Comparison of ENCODE assay signal across 7 mouse cellular contexts in genomic region chr11:116624131-116624832, GRCm38 (mm10). TPM values are rescaled to one million over a fixed set of nuclear protein-coding genes. Genes with fewer than 3 reads are reported as not detected.
A peak's percentile ranks its signal among the peaks of the same experiment; 100 is the strongest.
DNase-seq lines count a peak whose midpoint lies in the region; ATAC-seq and TF ChIP-seq lines count a peak whose summit lies in the region.

No protein-coding gene starts in this region.

- peak; percentile 83 for DNase-seq in G1E (ENCODE audit: low spot score)
- DNase-seq in adrenal gland, postnatal 4 days (ENCODE audit: low spot score in 2 of 2), result peak; percentile 66 to 80
- DNase-seq in forelimb bud, embryonic 11.5 days (ENCODE audit: low read depth, low spot score), result peak; percentile 79
- no peak for DNase-seq in hindbrain, embryonic 14.5 days (ENCODE audit: low spot score)

- peak overlapping the region; percentile 24 for H3ac ChIP-seq in myocyte (ENCODE audit: control insufficient read depth, insufficient read length)

- peaks cover 36% of the 10 kb centered on the region for H3K27me3 ChIP-seq in G1E (ENCODE audit: insufficient read depth, low read length)
- peaks cover 25% of the 10 kb centered on the region for H3K27me3 ChIP-seq in hindbrain, embryonic 14.5 days (ENCODE audit: control insufficient read depth, insufficient read depth, low read length)
- no peaks in the 10 kb centered on the region for H3K27me3 ChIP-seq in liver, embryonic 12.5 days (replicated peaks)
- H3K27me3 ChIP-seq in myocyte (ENCODE audit: control insufficient read depth, insufficient read depth, insufficient read length), result no peaks in the 10 kb centered on the region
- H3K27me3 ChIP-seq in testis, adult 2 months (ENCODE audit: control insufficient read depth, insufficient read depth, low read length), result no peaks in the 10 kb centered on the region

- peaks cover 72% of the 10 kb centered on the region for H3K4me1 ChIP-seq in G1E (ENCODE audit: insufficient read depth, low read depth, low read length)
- H3K4me1 ChIP-seq in hindbrain, embryonic 14.5 days (replicated peaks; ENCODE audit: control insufficient read depth, insufficient read depth, low read length), result peaks cover 32% of the 10 kb centered on the region
- peaks cover 88% of the 10 kb centered on the region for H3K4me1 ChIP-seq in liver, embryonic 12.5 days
- H3K4me1 ChIP-seq in testis, adult 2 months (ENCODE audit: control insufficient read depth, insufficient read depth, low read length), result peaks cover 18% of the 10 kb centered on the region

- H3K4me2 ChIP-seq in hindbrain, embryonic 14.5 days (replicated peaks), result peak overlapping the region; percentile 71
- peak overlapping the region; percentile 88 for H3K4me2 ChIP-seq in liver, embryonic 12.5 days
- peak overlapping the region; percentile 85 for H3K4me2 ChIP-seq in myocyte (ENCODE audit: low read depth)

- peak; percentile 49 for TF ChIP-seq POLR2A in myocyte (IDR thresholded peaks at IDR 0.05; ENCODE audit: insufficient read length, low read depth)
- no peak for TF ChIP-seq POLR2A in testis, adult 2 months (IDR thresholded peaks at IDR 0.05; ENCODE audit: control insufficient read depth, low read depth, low read length)

- peak; percentile 72 for ATAC-seq in G1E (ENCODE audit: extremely low read depth, insufficient number of reproducible peaks, low FRiP score, poor library complexity, severe bottlenecking)
- no peak for ATAC-seq in hindbrain, embryonic 14.5 days (ENCODE audit: low FRiP score)
- peak; percentile 74 for ATAC-seq in liver, embryonic 12.5 days

- peak overlapping the region; percentile 75 for H3K4me3 ChIP-seq in G1E (ENCODE audit: low read depth, low read length)
- H3K4me3 ChIP-seq in hindbrain, embryonic 14.5 days (replicated peaks; ENCODE audit: low read length), result peak overlapping the region; percentile 43
- H3K4me3 ChIP-seq in liver, embryonic 12.5 days, result peak overlapping the region; percentile 72
- peak overlapping the region; percentile 54 for H3K4me3 ChIP-seq in myocyte
- peak overlapping the region; percentile 50 for H3K4me3 ChIP-seq in testis, adult 2 months (ENCODE audit: control insufficient read depth, low read depth, low read length)

- peak overlapping the region; percentile 53; the same call in 1 of the 2 replicates for H3K9ac ChIP-seq in hindbrain, embryonic 14.5 days
- peak overlapping the region; percentile 91 for H3K9ac ChIP-seq in liver, embryonic 12.5 days

- TF ChIP-seq CTCF in G1E (IDR thresholded peaks at IDR 0.05; ENCODE audit: low read depth, low read length), result no peak
- TF ChIP-seq CTCF in testis, adult 2 months (IDR thresholded peaks at IDR 0.05; ENCODE audit: control insufficient read depth, insufficient read depth, insufficient replicate concordance, low read depth, low read length), result no peak

- no peak overlapping the region for H3K27ac ChIP-seq in hindbrain, embryonic 14.5 days
- peak overlapping the region; percentile 90 for H3K27ac ChIP-seq in liver, embryonic 12.5 days
- 0 out of 2 replicates have a peak overlapping the region, but pooled peaks have one; percentile 2 for H3K27ac ChIP-seq in testis, adult 2 months (ENCODE audit: control insufficient read depth, insufficient read depth, low read depth, low read length)

- no peaks in the 10 kb centered on the region for H3K9me3 ChIP-seq in G1E (replicated peaks)
- no peaks in the 10 kb centered on the region for H3K9me3 ChIP-seq in hindbrain, embryonic 14.5 days (ENCODE audit: control insufficient read depth, low read length)
- H3K9me3 ChIP-seq in liver, embryonic 12.5 days (replicated peaks), result no peaks in the 10 kb centered on the region

- H3K36me3 ChIP-seq in G1E (replicated peaks), result no peaks in the 10 kb centered on the region
- H3K36me3 ChIP-seq in hindbrain, embryonic 14.5 days (replicated peaks; ENCODE audit: control insufficient read depth, insufficient read depth), result no peaks in the 10 kb centered on the region
- no peaks in the 10 kb centered on the region for H3K36me3 ChIP-seq in liver, embryonic 12.5 days
- H3K36me3 ChIP-seq in myocyte (ENCODE audit: control insufficient read depth, insufficient read depth), result no peaks in the 10 kb centered on the region
- no peaks in the 10 kb centered on the region for H3K36me3 ChIP-seq in testis, adult 2 months (ENCODE audit: control insufficient read depth, insufficient read depth, low read length)

- 15% methylated on average over 34 of the region's 42 CpGs for WGBS in hindbrain, embryonic 14.5 days
- 10% methylated on average over 41 of the region's 42 CpGs for WGBS in liver, embryonic 12.5 days (ENCODE audit: insufficient replicate concordance)

- H3K79me2 ChIP-seq in myocyte (ENCODE audit: control insufficient read depth, insufficient read depth), result peaks cover 25% of the 10 kb centered on the region

TF ChIP-seq in myocyte, 11 proteins besides CTCF, POLR2A, EP300 and RAD21:
- no peak for TF ChIP-seq MYOD1 (IDR thresholded peaks at IDR 0.05; ENCODE audit: control insufficient read depth in 1 of 3, insufficient read length in 2 of 3, low read depth in 2 of 3)
- no peak for TF ChIP-seq E2F4 (IDR thresholded peaks at IDR 0.05; ENCODE audit: insufficient read depth)
- no peak for TF ChIP-seq SRF (IDR thresholded peaks at IDR 0.05; ENCODE audit: control insufficient read depth, insufficient read length, low read depth)
- peak; percentile 41 for TF ChIP-seq POLR2AphosphoS2 (IDR thresholded peaks at IDR 0.05; ENCODE audit: insufficient read length, low read depth)
- TF ChIP-seq CEBPB (IDR thresholded peaks at IDR 0.05; ENCODE audit: insufficient read depth, poor library complexity, severe bottlenecking), result no peak
- no peak for TF ChIP-seq REST (IDR thresholded peaks at IDR 0.05; ENCODE audit: insufficient read depth, insufficient read length)
- no peak for TF ChIP-seq TCF12 (IDR thresholded peaks at IDR 0.05; ENCODE audit: insufficient read depth, poor library complexity, severe bottlenecking)
- no peak for TF ChIP-seq MYOG (IDR thresholded peaks at IDR 0.05; ENCODE audit: control insufficient read depth in 1 of 3, insufficient read depth in 1 of 3, insufficient read length in 2 of 3, low read depth in 2 of 3)

RNA-seq across cellular contexts. Expression of gene Rhbdf2, which starts 2.5 kb away (rescaled TPM):
- total RNA-seq in G1E (2014; fragmentation: Nextera tagmentation), result 2.5 and 5.6 TPM in 2 replicates
- total RNA-seq in G1E (2017), result 1.7 and 1.9 TPM in 2 replicates
- polyA plus RNA-seq in G1E (2012), result 4.2 and 4.8 TPM in 2 replicates
- total RNA-seq in adrenal gland, postnatal 4 days (2021), result 10 to 100 TPM; 18.0 TPM
- 1.1 and 1.2 TPM in 2 replicates for polyA plus RNA-seq in hindbrain, embryonic 14.5 days (2014; fragmentation: Nextera tagmentation; extraction: Ambion mirVana)
- polyA plus RNA-seq in liver, embryonic 12.5 days (2016; fragmentation: Nextera tagmentation; extraction: Ambion mirVana), result 8.0 and 8.5 TPM in 2 replicates
- polyA plus RNA-seq in myocyte (2012; fragmentation: generic; extraction: Trizol), result 16.2 TPM
- 6.3 and 7.5 TPM in 2 replicates for polyA plus RNA-seq in testis, adult 2 months (2012; rRNA removed)

RNA-seq across cellular contexts. Expression of gene Prcd, which starts 29.1 kb away (rescaled TPM):
- 2.6 and 4.3 TPM in 2 replicates for total RNA-seq in G1E (2014; fragmentation: Nextera tagmentation)
- total RNA-seq in G1E (2017), result 3.2 and 3.7 TPM in 2 replicates
- 1.5 and 1.9 TPM in 2 replicates for polyA plus RNA-seq in G1E (2012)
- total RNA-seq in adrenal gland, postnatal 4 days (2021), result 1 to 10 TPM; 5.2 to 5.5 TPM
- polyA plus RNA-seq in hindbrain, embryonic 14.5 days (2014; fragmentation: Nextera tagmentation; extraction: Ambion mirVana), result 2.8 and 3.5 TPM in 2 replicates
- polyA plus RNA-seq in liver, embryonic 12.5 days (2016; fragmentation: Nextera tagmentation; extraction: Ambion mirVana), result 0.19 and 0.41 TPM in 2 replicates
- polyA plus RNA-seq in myocyte (2012; fragmentation: generic; extraction: Trizol), result 0.74 TPM
- 7.8 and 8.4 TPM in 2 replicates for polyA plus RNA-seq in testis, adult 2 months (2012; rRNA removed)

RNA-seq across cellular contexts. Expression of gene Cygb, which starts 29.8 kb away (rescaled TPM):
- total RNA-seq in G1E (2014; fragmentation: Nextera tagmentation), result not detected in 2 replicates
- total RNA-seq in G1E (2017), result not detected in 2 replicates
- polyA plus RNA-seq in G1E (2012), result 0.05 TPM in 1 of 2 replicates, not detected in the other
- total RNA-seq in adrenal gland, postnatal 4 days (2021), result 10 to 100 TPM; 39.7 to 43.6 TPM
- polyA plus RNA-seq in hindbrain, embryonic 14.5 days (2014; fragmentation: Nextera tagmentation; extraction: Ambion mirVana), result 26.5 and 29.7 TPM in 2 replicates
- 0.83 and 1.2 TPM in 2 replicates for polyA plus RNA-seq in liver, embryonic 12.5 days (2016; fragmentation: Nextera tagmentation; extraction: Ambion mirVana)
- 0.47 TPM for polyA plus RNA-seq in myocyte (2012; fragmentation: generic; extraction: Trizol)
- 3.7 and 5.5 TPM in 2 replicates for polyA plus RNA-seq in testis, adult 2 months (2012; rRNA removed)

RNA-seq across cellular contexts. Expression of gene Aanat, which starts 38.0 kb away (rescaled TPM):
- not detected in 2 replicates for total RNA-seq in G1E (2014; fragmentation: Nextera tagmentation)
- total RNA-seq in G1E (2017), result not detected in 2 replicates
- not detected in 2 replicates for polyA plus RNA-seq in G1E (2012)
- total RNA-seq in adrenal gland, postnatal 4 days (2021), result not detected
- 0.15 TPM in 1 of 2 replicates, not detected in the other for polyA plus RNA-seq in hindbrain, embryonic 14.5 days (2014; fragmentation: Nextera tagmentation; extraction: Ambion mirVana)
- polyA plus RNA-seq in liver, embryonic 12.5 days (2016; fragmentation: Nextera tagmentation; extraction: Ambion mirVana), result not detected in 2 replicates
- polyA plus RNA-seq in myocyte (2012; fragmentation: generic; extraction: Trizol), result not detected
- polyA plus RNA-seq in testis, adult 2 months (2012; rRNA removed), result 0.23 and 0.45 TPM in 2 replicates

RNA-seq across cellular contexts. Expression of gene Ube2o, which starts 43.0 kb away (rescaled TPM):
- total RNA-seq in G1E (2014; fragmentation: Nextera tagmentation) (9.2 and 41.7 TPM in 2 replicates), G1E (2017) (6.2 and 6.3 TPM in 2 replicates)
- polyA plus RNA-seq in G1E (2012) (17.9 and 20.1 TPM in 2 replicates), myocyte (2012; fragmentation: generic; extraction: Trizol) (27.1 TPM)
- total RNA-seq in adrenal gland, postnatal 4 days (2021), result 10 to 100 TPM; 32.6 to 39.0 TPM
- 27.5 and 28.5 TPM in 2 replicates for polyA plus RNA-seq in hindbrain, embryonic 14.5 days (2014; fragmentation: Nextera tagmentation; extraction: Ambion mirVana)
- 40.0 and 40.2 TPM in 2 replicates for polyA plus RNA-seq in liver, embryonic 12.5 days (2016; fragmentation: Nextera tagmentation; extraction: Ambion mirVana)
- polyA plus RNA-seq in testis, adult 2 months (2012; rRNA removed), result 31.6 and 34.8 TPM in 2 replicates
